In the genomic region with DNA sequence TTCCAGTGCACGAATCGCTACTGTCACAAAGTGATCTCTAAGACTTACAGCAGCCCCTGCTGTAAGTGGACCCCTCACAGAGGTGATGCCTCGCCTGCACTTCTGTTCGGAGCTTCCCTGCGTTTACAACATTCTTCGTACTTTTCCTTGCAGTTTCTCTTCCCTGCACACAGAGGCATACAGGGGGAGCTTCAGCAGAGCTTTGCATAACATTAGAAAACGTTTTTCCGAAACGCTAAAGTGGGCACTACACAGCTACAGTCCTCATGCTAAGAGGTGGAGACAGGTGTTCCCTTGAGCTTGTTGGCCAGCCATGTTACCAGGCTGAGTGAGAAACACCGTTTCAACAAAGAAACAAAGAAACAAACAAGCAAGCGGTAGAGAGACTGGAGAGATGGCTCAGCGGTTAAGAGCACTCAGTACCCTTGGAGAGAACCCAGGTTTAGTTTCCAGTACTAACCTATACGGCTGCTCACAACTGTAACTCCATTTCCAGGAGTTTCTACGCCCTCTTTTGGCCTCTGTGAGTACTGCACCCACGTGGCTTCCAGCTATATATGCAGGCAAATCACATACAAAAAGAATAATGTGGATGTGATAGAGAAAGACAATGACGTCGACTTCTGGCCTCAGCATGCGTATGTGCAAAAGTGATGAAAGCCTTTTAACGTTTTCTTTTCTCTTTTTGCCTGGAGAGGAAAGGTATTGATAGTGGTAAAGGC, we compare ENCODE assay signal across 8 mouse cellular contexts.
DNase-seq lines count a peak whose midpoint lies in the region; ATAC-seq and TF ChIP-seq lines count a peak whose summit lies in the region.
"Had no signal": no experiment of that assay in that cellular context is flagged by ENCODE, and none has a peak within 500 bp of the region (broad histone marks: within the 10 kb centered on the region; RNA-seq: fewer than 3 reads in every experiment).

No protein-coding gene starts in this region.

- peaks cover 8 to 20% of the 10 kb centered on the region in 2 experiments for H3K4me1 ChIP-seq in MEL (ENCODE audit: control insufficient read depth in 1 of 2, insufficient read depth in 2 of 2, low read length in 2 of 2)
- no peaks in the 10 kb centered on the region for H3K4me1 ChIP-seq in cortical plate, adult 2 months (ENCODE audit: control insufficient read depth, insufficient read depth, low read length)
- H3K4me1 ChIP-seq in liver, embryonic 13.5 days (replicated peaks) = peaks cover 48% of the 10 kb centered on the region
- peaks cover 22% of the 10 kb centered on the region for H3K4me1 ChIP-seq in stomach, embryonic 16.5 days (ENCODE audit: control insufficient read depth, insufficient read depth, low read length)
- no peaks in the 10 kb centered on the region for H3K4me1 ChIP-seq in forebrain, embryonic 11.5 days (replicated peaks; ENCODE audit: control insufficient read depth, insufficient read depth, low read length)

- H3K79me2 ChIP-seq in MEL (ENCODE audit: control insufficient read depth, insufficient read depth, low read length, poor library complexity) = no peaks in the 10 kb centered on the region

- H3K9ac ChIP-seq in MEL (ENCODE audit: control insufficient read depth, low read depth, low read length, poor library complexity, severe bottlenecking) = no peak overlapping the region
- H3K9ac ChIP-seq in liver, embryonic 13.5 days = no peak overlapping the region
- no peak overlapping the region; the same call in 1 of the 2 replicates for H3K9ac ChIP-seq in stomach, embryonic 16.5 days (ENCODE audit: low read length)
- H3K9ac ChIP-seq in forebrain, embryonic 11.5 days (ENCODE audit: low read length) = no peak overlapping the region
- H3K9ac ChIP-seq: embryonic facial prominence, embryonic 12.5 days had no signal

- no peak overlapping the region for H3K4me2 ChIP-seq in liver, embryonic 13.5 days
- no peak overlapping the region for H3K4me2 ChIP-seq in stomach, embryonic 16.5 days (ENCODE audit: low read depth, low read length)
- no peak overlapping the region for H3K4me2 ChIP-seq in forebrain, embryonic 11.5 days (ENCODE audit: low read depth, low read length, severe bottlenecking)
- H3K4me2 ChIP-seq: embryonic facial prominence, embryonic 12.5 days had no signal

- H3K9me3 ChIP-seq in MEL (replicated peaks; ENCODE audit: insufficient read depth, low read length) = no peaks in the 10 kb centered on the region
- no peaks in the 10 kb centered on the region for H3K9me3 ChIP-seq in liver, embryonic 13.5 days (replicated peaks)
- H3K9me3 ChIP-seq in stomach, embryonic 16.5 days (replicated peaks; ENCODE audit: control insufficient read depth, low read length) = no peaks in the 10 kb centered on the region
- no peaks in the 10 kb centered on the region for H3K9me3 ChIP-seq in forebrain, embryonic 11.5 days (ENCODE audit: control insufficient read depth, low read length)
- H3K9me3 ChIP-seq: embryonic facial prominence, embryonic 12.5 days had no signal

- no peak overlapping the region for H3K4me3 ChIP-seq in MEL (ENCODE audit: control insufficient read depth in 1 of 2, insufficient read depth in 1 of 2, low read depth in 2 of 2, low read length in 2 of 2)
- H3K4me3 ChIP-seq in cortical plate, adult 2 months (ENCODE audit: insufficient read depth, low read length) = no peak overlapping the region; the same call in 1 of the 2 replicates
- no peak overlapping the region for H3K4me3 ChIP-seq in liver, embryonic 13.5 days (replicated peaks)
- no peak overlapping the region for H3K4me3 ChIP-seq in stomach, embryonic 16.5 days (replicated peaks; ENCODE audit: low read length)
- no peak overlapping the region for H3K4me3 ChIP-seq in forebrain, embryonic 11.5 days (ENCODE audit: low read depth, low read length)
- H3K4me3 ChIP-seq: embryonic facial prominence, embryonic 12.5 days had no signal

- H3K36me3 ChIP-seq in MEL (ENCODE audit: control insufficient read depth in 1 of 2, insufficient read depth in 2 of 2, low read length in 2 of 2) = peaks cover 0 to 18% of the 10 kb centered on the region in 2 experiments; a peak in 2 of 4 replicates
- H3K36me3 ChIP-seq in liver, embryonic 13.5 days = no peaks in the 10 kb centered on the region
- H3K36me3 ChIP-seq in stomach, embryonic 16.5 days (ENCODE audit: control insufficient read depth, insufficient read depth, low read length) = no peaks in the 10 kb centered on the region
- no peaks in the 10 kb centered on the region for H3K36me3 ChIP-seq in forebrain, embryonic 11.5 days (ENCODE audit: control insufficient read depth, insufficient read depth, low read length)
- H3K36me3 ChIP-seq: embryonic facial prominence, embryonic 12.5 days had no signal

- no peaks in the 10 kb centered on the region for H3K27me3 ChIP-seq in MEL (ENCODE audit: control insufficient read depth in 1 of 2, insufficient read depth in 2 of 2, low read length in 2 of 2)
- no peaks in the 10 kb centered on the region for H3K27me3 ChIP-seq in liver, embryonic 13.5 days
- H3K27me3 ChIP-seq in stomach, embryonic 16.5 days (ENCODE audit: control insufficient read depth, insufficient read depth, low read length) = no peaks in the 10 kb centered on the region
- H3K27me3 ChIP-seq in forebrain, embryonic 11.5 days (ENCODE audit: control insufficient read depth, insufficient read depth, low read length) = no peaks in the 10 kb centered on the region
- H3K27me3 ChIP-seq: embryonic facial prominence, embryonic 12.5 days had no signal

- ATAC-seq in liver, embryonic 13.5 days (ENCODE audit: low read depth) = no peak
- no peak for ATAC-seq in stomach, embryonic 16.5 days (ENCODE audit: insufficient read depth, low FRiP score)
- ATAC-seq in forebrain, embryonic 11.5 days (replicated peaks; ENCODE audit: low FRiP score) = no peak

- no peak for TF ChIP-seq POLR2A in MEL (IDR thresholded peaks at IDR 0.05; ENCODE audit: control insufficient read depth in 1 of 2, insufficient read depth in 1 of 2, low read depth in 1 of 2, low read length in 2 of 2, poor library complexity in 1 of 2)
- no peak for TF ChIP-seq POLR2A in cortical plate, adult 2 months (IDR thresholded peaks at IDR 0.05; ENCODE audit: extremely low read depth, insufficient read depth, low read length)

- DNase-seq in layer of hippocampus, adult 11-12 months (ENCODE audit: low spot score) = peak; percentile 16
- DNase-seq in layer of hippocampus, postnatal 14 days (ENCODE audit: low spot score in 2 of 2) = no peak
- DNase-seq in MEL (ENCODE audit: low read depth, low spot score) = peak; percentile 72
- DNase-seq in liver, embryonic 13.5 days = no peak
- no peak for DNase-seq in forebrain, embryonic 11.5 days (ENCODE audit: low spot score)

- peak; percentile 37 to 80 (median 72) for TF ChIP-seq CTCF in MEL (IDR thresholded peaks at IDR 0.05 in 2 of 3, conservative IDR thresholded peaks at IDR 0.05 in 1 of 3; ENCODE audit: control insufficient read depth in 1 of 3, insufficient read depth in 1 of 3, low read depth in 2 of 3, low read length in 3 of 3, poor library complexity in 1 of 3, severe bottlenecking in 1 of 3)
- peak; percentile 40 for TF ChIP-seq CTCF in cortical plate, adult 2 months (IDR thresholded peaks at IDR 0.05; ENCODE audit: extremely low read depth, insufficient read depth, low read length)

- WGBS in liver, embryonic 13.5 days (ENCODE audit: insufficient replicate concordance) = 68% methylated on average over 19 of the region's 19 CpGs
- WGBS in stomach, embryonic 16.5 days = 67% methylated on average over 19 of the region's 19 CpGs
- WGBS in forebrain, embryonic 11.5 days = 77% methylated on average over 19 of the region's 19 CpGs

- no peak for TF ChIP-seq EP300 in MEL (IDR thresholded peaks at IDR 0.05; ENCODE audit: low read depth in 1 of 2, low read length in 2 of 2)

- peak; percentile 78 for TF ChIP-seq RAD21 in MEL (IDR thresholded peaks at IDR 0.05; ENCODE audit: low read depth, low read length)

- H3K27ac ChIP-seq in MEL (ENCODE audit: control insufficient read depth, low read depth, low read length) = no peak overlapping the region
- no peak overlapping the region for H3K27ac ChIP-seq in cortical plate, adult 2 months (ENCODE audit: insufficient read depth, low read length)
- 0 out of 2 replicates have a peak overlapping the region, but pooled peaks have one; percentile 47 for H3K27ac ChIP-seq in liver, embryonic 13.5 days
- peak overlapping the region; percentile 38; the same call in 1 of the 2 replicates for H3K27ac ChIP-seq in stomach, embryonic 16.5 days (ENCODE audit: low read length)
- H3K27ac ChIP-seq in forebrain, embryonic 11.5 days (ENCODE audit: low read depth, low read length) = no peak overlapping the region
- H3K27ac ChIP-seq: embryonic facial prominence, embryonic 12.5 days had no signal

TF ChIP-seq in MEL, 35 proteins besides CTCF, POLR2A, EP300 and RAD21:
- TF ChIP-seq SMC3 (IDR thresholded peaks at IDR 0.05; ENCODE audit: low read depth, low read length) = peak; percentile 77
- no peak for TF ChIP-seq NELFE (IDR thresholded peaks at IDR 0.05; ENCODE audit: low read depth, low read length)
- TF ChIP-seq MYC (IDR thresholded peaks at IDR 0.05; ENCODE audit: low read depth, low read length) = no peak
- no peak for TF ChIP-seq HCFC1 (IDR thresholded peaks at IDR 0.05; ENCODE audit: low read depth, low read length)
- no peak for TF ChIP-seq MAX (IDR thresholded peaks at IDR 0.05; ENCODE audit: low read length)
- TF ChIP-seq ZC3H11A (IDR thresholded peaks at IDR 0.05; ENCODE audit: low read depth, low read length) = peak; percentile 65
- no peak for TF ChIP-seq SIN3A (IDR thresholded peaks at IDR 0.05; ENCODE audit: low read length)
- no peak for TF ChIP-seq KAT2A (conservative IDR thresholded peaks at IDR 0.05; ENCODE audit: low read depth, low read length)

Comparison
In these comparisons a context has a peak if more than half of its experiments do, and no peak if none do; other contexts are left out.
1. DNase-seq: peak in layer of hippocampus, adult 11-12 months (single experiment) and MEL (single experiment); none in layer of hippocampus, postnatal 14 days (0 of 2), liver, embryonic 13.5 days (single experiment) and forebrain, embryonic 11.5 days (single experiment).
2. H3K27ac ChIP-seq: peak in liver, embryonic 13.5 days (single experiment) and stomach, embryonic 16.5 days (single experiment); none in MEL (single experiment), cortical plate, adult 2 months (single experiment) and forebrain, embryonic 11.5 days (single experiment).